Mouse (Mus musculus): ENCODE data around the gene Sema7a.

DNA sequence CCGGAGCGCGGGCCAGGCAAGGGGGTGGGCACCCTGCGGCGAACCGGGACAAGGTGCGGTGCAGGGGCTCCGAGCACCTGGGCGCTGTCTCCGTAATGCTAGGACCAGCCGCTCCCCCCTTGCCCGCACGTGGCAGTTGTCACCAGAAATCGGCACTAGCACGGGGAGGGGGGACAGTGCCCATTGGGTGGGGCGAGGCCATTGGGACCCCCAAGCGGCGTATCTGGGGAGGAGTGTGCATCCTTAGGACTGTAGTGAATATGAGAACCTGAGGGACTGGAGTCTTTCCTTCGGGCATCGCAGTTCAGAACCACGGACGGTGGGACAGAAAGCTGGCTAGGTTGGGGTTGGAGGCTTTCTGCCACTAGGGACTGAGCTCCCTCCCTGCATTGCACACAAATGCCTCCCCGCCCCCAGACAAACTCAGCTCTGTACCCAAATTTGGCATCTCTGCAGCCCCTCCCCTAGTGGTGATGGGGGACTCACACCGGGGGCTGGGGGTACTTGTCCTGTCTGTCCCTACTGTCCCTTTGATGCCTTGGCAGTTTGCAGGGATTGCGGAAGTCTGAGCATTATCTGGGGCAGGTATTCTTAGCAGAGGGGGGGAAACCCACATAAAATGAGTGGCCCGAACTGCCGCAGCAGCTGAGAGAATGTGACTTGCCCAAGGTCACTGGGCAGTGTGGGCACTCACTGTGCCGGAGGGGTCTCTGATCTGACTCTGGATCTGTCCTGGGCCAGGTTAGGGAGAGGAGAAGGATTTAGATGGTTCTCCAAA is 1.1 kb downstream of the Sema7a start:
- TF ChIP-seq POLR2A (IDR thresholded peaks at IDR 0.05; ENCODE audit: extremely low read depth, insufficient read depth, low read length), result no peak
- no peak for TF ChIP-seq CTCF (IDR thresholded peaks at IDR 0.05; ENCODE audit: low read depth, low read length)

All from liver, adult 2 months (tissue).